Mouse (Mus musculus) adrenal gland, adult 18-20 months (tissue): ENCODE data around the gene Chst1. TPM values are rescaled to one million over a fixed set of nuclear protein-coding genes. Genes with fewer than 3 reads are reported as not detected.

Experiments
- microRNA-seq, 2 experiments: library from miRNA; unstranded; fragments of <30 nt; microRNA quantifications; one replicate each; pipeline ENCODE4 v1.2.0; 2021; ENCODE audit warnings: borderline number of aligned reads in 2 of 2
- total RNA-seq, 2 experiments: library from RNA; stranded (reverse); gene quantifications; 1 replicate in 1 of 2; 2 replicates in 1 of 2; pipeline ENCODE4 v1.2.3; 2021

Chst1 gene
- total RNA-seq, 2 experiments from 2014 or later: 13.2 to 20.4 TPM

Small RNA genes lying within 50 kb of the gene (microRNA-seq; reads per million reads assigned to microRNA genes)
- 0 reads per million in 2 experiments for gene Mir7221
- gene Mir7222: 0 reads per million in 2 experiments

Other genes with a start within 250 kb of the Chst1 start
- gene Pex16, start 225.0 kb upstream of the Chst1 start, total RNA-seq: 100 to 1,000 TPM in 1 of 2 experiments, 10 to 100 TPM in 1; 90.6 to 183 TPM
- gene Large2, start 224.8 kb upstream of the Chst1 start, total RNA-seq: 1 to 10 TPM in 1 of 2 experiments, not detected in 1; 2.7 TPM
- gene 1700029I15Rik, start 217.2 kb upstream of the Chst1 start, total RNA-seq: 10 to 100 TPM in 1 of 2 experiments, 1 to 10 TPM in 1; 6.6 to 15.3 TPM
- 10 to 100 TPM; 29.6 to 32.3 TPM for gene Mapk8ip1, start 198.4 kb upstream of the Chst1 start, total RNA-seq
- gene Cry2, start 165.7 kb upstream of the Chst1 start, total RNA-seq: 10 to 100 TPM; 20.6 to 46.2 TPM
- 10 to 100 TPM; 12.1 to 21.7 TPM for gene Slc35c1, start 139.2 kb upstream of the Chst1 start, total RNA-seq